Mouse (Mus musculus): ENCODE measurements around the gene Shb.
A peak's percentile ranks its signal among the peaks of the same experiment; 100 is the strongest.

Shb gene

DNA sequence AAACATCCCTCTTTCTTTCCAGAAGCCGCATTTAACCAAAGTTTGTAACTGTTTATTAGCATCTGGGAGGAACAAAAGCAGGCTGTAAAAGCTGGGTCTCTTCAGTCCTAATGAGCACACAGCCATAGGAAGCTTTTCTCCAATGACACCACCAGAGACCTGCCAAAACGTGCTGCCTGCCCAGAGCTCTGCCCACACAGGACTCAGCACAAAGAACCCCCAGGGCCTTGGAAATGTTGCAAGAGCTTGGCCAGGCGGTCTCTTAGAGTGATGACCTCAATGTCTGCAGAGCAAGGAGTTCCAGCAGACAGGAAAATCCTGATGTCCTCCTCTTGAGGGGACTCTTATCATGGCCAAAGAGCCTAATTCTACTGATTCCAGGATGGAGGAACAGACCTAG lies 28.5 kb downstream of the Shb start:
- DNase-seq, result no peak

GRCm38 (mm10) chr4:45503380-45503779 lies 28.9 kb downstream of the Shb start:
- no peak for DNase-seq

DNA sequence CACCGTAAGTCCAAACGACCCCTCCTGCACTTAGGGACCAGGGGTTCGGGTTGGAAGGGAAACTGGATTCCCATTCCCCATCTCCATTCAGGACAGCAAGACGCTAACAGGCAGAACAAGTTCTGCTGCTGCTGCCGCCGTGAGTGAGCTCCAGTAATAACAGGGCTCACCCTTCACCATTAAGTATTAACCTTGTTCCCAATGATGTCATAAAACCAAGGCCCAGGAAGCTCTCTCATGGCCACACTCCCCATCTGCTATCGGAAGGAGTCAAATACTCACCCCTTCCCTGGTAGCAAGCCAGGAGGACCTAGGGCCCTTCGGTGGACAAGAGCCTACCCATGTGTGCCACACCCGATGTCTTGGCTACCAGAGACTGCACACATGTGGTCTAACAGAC lies 30.3 kb downstream of the Shb start:
- peak; percentile 82 for DNase-seq

DNA sequence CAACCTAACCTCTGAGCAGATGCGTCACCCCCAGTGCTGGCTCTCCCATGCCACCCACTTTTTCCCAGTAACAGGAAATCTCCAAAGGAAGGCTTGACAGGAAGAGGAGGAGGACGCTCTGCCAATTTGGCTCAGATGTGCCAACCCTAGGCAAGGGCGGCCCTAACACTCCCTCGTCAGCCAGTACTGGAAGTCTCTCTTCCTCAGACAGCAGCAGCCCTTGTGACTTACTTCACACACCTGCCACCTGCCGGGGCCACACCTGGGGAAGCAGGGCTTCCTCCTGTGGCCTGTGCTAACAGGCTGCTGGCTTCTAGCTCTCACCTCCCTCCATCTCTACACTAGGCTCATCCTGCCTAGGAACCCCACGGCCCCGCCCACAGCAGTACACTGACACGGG lies 31.9 kb downstream of the Shb start:
- no peak for DNase-seq

- DNase-seq, result no peak
Observed at GRCm38 (mm10) chr4:45499556-45499955, 32.7 kb downstream of the Shb start.

DNA sequence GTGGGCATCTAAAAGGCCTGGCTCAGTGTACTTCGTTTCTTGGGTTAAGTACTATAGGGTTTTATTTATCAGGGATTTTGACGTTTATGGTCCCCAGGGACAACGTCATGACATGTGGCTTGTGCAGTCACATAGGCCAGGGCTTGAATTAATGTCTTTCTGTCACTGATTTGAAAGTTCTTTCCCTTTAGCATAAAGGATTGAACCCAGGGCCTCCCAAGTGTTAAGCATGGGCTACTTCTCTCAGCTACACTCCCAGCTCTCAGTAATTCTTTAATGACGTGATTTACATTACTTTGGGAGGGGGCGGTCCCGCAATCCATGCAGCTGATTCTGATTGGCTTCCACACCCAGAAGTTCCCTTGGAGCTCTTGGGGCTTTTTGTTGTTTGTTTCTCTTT lies 33.2 kb downstream of the Shb start:
- DNase-seq, result no peak

GRCm38 (mm10) chr4:45498345-45498744 lies 33.9 kb downstream of the Shb start:
- DNase-seq, result no peak

- DNase-seq, result no peak
Observed at GRCm38 (mm10) chr4:45497282-45497681, 35.0 kb downstream of the Shb start.

- DNase-seq, result no peak
Observed at GRCm38 (mm10) chr4:45495531-45496201, 36.6 kb downstream of the Shb start.

- no peak for DNase-seq
Observed at GRCm38 (mm10) chr4:45493786-45494400, 38.4 kb downstream of the Shb start.

DNA sequence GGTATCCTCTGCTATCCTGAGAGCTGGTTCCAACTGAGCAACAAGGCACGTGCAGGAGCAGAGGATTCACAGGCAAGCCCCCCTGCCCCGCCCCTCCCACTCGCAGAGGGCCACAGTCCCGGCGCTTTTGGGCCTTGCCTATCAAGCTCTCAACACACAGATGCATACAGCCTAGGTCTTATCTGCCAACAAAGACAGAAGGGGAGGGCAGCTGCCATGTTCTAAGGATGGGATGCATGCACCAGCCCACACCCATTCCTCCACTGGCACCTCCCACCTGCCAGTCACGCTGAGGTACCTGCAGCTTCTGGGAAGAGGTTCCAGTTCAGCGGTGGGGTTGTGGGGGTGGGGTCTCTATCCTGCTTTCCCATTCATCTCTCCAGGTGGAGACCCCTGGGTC lies 39.2 kb downstream of the Shb start:
- no peak for DNase-seq

DNA sequence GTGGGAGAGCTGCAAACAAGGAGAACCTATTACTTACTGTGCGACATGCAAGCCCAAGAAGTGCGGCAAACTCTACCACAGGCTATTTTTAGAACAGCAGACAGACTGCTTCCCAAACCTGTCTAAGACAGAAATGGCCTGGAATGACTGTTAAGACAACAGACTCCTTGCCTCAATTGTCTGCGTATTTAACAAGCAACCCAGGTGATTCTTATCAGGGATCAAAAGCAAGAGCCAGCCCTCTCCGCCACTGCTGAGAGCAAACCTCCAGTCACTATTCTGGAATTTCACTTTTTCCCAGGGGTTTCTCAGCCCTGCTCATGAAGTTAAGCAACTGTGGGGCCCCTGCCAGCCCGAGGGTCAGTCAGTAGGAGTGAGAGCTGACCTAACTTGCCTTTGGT lies 39.6 kb downstream of the Shb start:
- no peak for DNase-seq

DNA sequence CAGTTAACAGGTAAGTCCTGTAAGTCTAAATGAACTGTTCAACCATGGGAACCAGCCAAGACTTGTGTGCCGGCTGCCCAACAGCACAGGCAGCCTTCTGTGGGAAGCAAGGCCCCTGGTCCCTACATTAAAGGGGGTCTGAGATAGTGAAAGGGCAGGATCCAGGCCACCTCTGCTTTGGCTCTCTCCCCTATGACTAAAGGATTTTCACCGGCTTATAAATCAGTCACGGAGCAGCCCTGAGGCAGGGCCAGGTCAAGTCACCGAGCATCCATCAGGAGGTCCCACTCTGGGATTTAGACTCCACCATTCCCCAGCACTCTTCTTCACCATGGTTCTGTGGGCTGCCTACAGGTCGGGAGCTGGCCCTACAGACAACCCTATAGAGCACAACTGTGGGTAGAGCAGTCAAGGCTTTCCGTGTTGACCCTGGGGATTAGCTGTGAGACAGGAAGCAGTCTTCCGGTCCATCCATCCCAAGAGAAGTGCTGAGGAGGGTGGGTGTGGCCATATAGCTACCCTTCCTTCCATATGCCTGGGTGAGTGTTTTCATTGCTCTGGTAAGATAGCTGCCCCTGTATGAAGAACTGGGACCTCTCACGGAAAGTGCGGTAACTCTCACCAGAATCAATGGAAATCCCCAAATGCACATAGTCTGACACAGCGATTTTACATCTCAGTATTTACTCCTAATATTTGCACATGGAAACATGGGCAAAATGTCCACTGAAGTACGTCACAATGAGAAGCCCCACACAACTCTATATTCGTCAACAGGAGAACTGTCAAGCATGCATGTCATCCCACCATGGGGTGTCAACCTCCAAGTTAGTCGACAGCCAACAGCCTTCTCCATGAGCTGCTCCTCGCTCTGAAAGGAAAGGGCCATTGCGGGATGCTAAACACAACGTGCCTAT lies 40.3 kb downstream of the Shb start:
- DNase-seq, result no peak

GRCm38 (mm10) chr4:45491119-45491679 lies 41.1 kb downstream of the Shb start:
- peak; percentile 91 for DNase-seq

DNA sequence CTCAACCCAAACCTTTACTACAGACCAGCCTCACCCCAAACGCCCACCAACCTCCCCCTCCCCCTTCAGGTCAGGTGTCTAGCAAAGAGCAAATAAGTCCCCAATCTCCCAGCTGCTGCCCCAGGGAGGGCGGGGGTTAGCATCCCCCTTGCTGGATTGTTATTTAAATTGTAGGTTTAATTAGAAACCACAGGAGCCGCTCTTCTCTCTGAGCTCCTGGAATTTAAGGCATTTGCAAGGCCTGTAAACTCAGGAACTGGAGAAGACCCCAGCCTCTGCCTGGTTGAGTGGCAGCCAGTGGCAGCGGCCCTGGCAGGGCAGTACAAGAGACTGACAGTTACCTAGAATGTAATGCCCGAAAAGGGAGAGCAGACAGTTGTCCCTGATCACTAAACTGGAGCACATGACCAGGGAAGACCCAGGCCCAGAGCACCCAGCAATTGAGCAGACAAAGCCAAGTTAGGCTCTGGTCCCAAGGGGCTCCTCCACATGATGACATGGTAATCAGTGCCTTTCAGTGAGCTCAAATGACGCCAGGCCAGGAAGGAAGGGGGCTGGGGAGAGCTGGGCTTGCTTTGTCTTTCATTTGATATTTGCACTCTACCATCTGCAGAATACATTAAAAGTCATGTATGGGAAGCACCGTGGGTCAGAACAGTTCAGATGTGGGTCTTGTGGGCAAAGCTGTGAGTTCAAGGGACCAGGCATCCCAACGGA lies 42.1 kb downstream of the Shb start:
- no peak for DNase-seq

DNA sequence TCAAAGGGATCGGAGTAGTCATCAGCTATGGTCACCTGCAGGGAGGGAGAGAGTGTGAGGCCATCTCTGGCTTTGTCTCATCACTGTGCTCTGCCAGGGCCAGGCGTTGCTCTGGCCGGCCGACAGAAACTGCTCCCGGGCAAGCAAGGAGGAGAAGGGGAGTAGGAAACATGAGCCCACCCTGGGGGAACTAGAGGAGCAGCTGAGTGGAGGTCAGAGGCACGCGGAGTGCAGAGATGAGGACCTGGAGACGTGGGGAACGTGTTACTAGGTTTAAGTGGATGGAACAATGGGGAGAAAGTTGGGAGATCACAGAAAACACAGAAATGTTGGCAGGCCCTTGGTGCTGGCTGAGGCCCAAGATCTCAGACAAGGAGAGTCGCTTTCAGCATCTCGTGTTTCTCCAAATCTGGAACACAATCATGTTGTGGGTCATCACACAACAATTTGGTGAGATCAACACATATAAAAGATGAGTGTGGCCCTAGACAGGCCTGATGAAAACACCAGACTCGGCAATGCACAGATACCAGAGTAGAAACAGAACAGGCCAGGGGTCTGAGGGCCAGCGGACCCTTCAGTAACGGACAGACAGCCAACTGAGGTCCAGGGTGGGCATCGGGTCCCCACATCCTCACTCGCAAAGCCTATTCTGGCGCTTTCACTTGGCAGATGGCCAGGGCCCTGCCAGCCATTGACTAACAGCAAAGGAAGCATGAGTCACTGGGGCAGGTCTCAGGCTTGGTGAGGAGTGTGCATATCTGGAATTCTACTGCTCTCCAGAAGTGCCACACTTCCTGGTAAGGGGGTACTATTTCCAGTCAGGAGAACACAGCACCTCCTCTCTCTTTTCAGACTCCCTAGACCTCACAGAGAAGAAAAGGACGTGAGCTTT lies 42.9 kb downstream of the Shb start:
- peak; percentile 83 for DNase-seq

DNA sequence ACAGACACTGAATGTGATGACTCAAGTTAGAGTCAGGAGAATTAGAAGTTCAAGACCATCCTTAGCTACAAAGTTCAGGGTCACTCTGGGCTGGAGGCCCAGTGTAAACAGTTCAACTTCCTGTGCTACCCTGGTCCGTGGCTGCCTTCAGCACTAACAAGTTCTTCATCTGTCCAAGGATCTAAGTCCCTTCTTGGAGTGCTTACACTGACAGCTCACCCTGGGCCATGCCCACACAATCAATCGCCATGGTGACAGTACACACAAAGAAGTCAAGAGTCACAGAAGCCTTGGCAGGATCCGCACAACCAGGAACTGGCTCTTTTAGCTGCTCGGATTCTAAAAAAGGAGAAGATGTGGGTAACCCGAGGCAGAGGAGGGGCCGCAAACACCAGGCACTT lies 44.6 kb downstream of the Shb start:
- DNase-seq, result peak; percentile 86

- DNase-seq, result no peak
Observed at GRCm38 (mm10) chr4:45485024-45485423, 47.2 kb downstream of the Shb start.

GRCm38 (mm10) chr4:45483271-45484245 lies 48.7 kb downstream of the Shb start:
- no peak for DNase-seq

- no peak for DNase-seq
Observed at GRCm38 (mm10) chr4:45482271-45482670, 50.0 kb downstream of the Shb start.

GRCm38 (mm10) chr4:45481431-45481830 lies 50.8 kb downstream of the Shb start:
- DNase-seq, result no peak

Measured in kidney, adult 9 months (tissue).